Mouse (Mus musculus) MEL (cell line): ENCODE measurements around the gene Fgd2.

Experiments used
- EP300 ChIP-seq, 2 experiments: IDR thresholded peaks; 2 replicates each; pipeline ENCODE4 v1.6.1; 2011; ENCODE audit warnings: improper control_type of control experiment in 2 of 2, low read length in 2 of 2, low read depth in 1 of 2, mild to moderate bottlenecking in 1 of 2
- TCF12 ChIP-seq: IDR thresholded peaks from 2 replicates; pipeline ENCODE4 v1.6.1; 2014; ENCODE audit warnings: low read depth, mild to moderate bottlenecking, inconsistent platforms, low read length, improper control_type of control experiment, moderate library complexity

DNA sequence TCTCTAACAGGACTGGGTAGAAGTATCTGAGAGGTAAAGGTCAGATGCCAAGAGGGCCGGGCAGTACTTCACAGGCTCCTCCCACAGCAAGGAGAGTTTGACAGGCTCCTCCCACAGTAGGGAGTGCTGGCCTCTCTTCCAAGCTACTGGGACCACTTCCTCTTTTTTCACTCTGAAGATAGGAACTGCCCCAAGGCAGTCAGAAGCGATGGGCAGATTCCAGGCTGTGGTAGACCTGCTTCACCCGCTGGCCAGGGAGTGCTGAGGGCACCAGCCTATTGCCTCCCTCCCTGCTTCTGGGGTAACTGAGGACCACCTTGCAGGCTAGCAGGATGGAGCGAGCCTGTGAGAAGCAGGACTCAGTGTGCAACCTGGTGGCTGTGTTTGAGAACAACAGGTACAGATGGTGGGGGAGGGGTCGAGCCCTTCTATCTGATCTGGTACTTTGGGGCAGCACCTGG lies at the start of gene Fgd2:
- no peak for TF ChIP-seq TCF12
- no peak for TF ChIP-seq EP300 (IDR thresholded peaks at IDR 0.05; ENCODE audit: low read depth in 1 of 2, low read length in 2 of 2)
